Mouse (Mus musculus) intestine, postnatal 0 days (tissue): ENCODE results near the gene Gm8369. TPM values are rescaled to one million over a fixed set of nuclear protein-coding genes. Genes with fewer than 3 reads are reported as not detected.
"Not testable (repeated sequence)": the region's sequence is repeated elsewhere in the genome, so short reads cannot be mapped to it uniquely, and the experiment has no call there.

Source experiments
- ATAC-seq: fragments of 200-750 bp; cut with Nextera tagmentation; 2 replicates; pipeline ENCODE4 v1.8.0; 2017; ENCODE audit warnings: mild to moderate bottlenecking, moderate TSS enrichment, moderate library complexity
- H3K27ac ChIP-seq: fragments of 300-500 bp; sonication (generic); 2 replicates; pipeline ENCODE4 v1.5.1; 2014; ENCODE audit warnings: mild to moderate bottlenecking, low read depth, low read length, moderate library complexity
- H3K27me3 ChIP-seq: fragments of 300-500 bp; sonication (generic); replicated peaks from 2 replicates; pipeline ENCODE4 v1.6.1; 2014; ENCODE audit warnings: low read length, mixed read lengths; ENCODE audit not compliant: control insufficient read depth, insufficient read depth
- H3K36me3 ChIP-seq: fragments of 300-500 bp; sonication (generic); 2 replicates; pipeline ENCODE4 v1.6.1; 2014; ENCODE audit warnings: mild to moderate bottlenecking, moderate library complexity; ENCODE audit not compliant: control insufficient read depth, insufficient read depth
- H3K4me1 ChIP-seq: fragments of 300-500 bp; sonication (generic); replicated peaks from 2 replicates; pipeline ENCODE4 v1.6.1; 2014; ENCODE audit warnings: antibody characterized with exemption, low read length, mixed read lengths; ENCODE audit not compliant: control insufficient read depth, insufficient read depth
- H3K4me2 ChIP-seq: fragments of 300-500 bp; sonication (generic); replicated peaks from 2 replicates; pipeline ENCODE4 v1.6.1; 2014; ENCODE audit warnings: low read depth, mild to moderate bottlenecking, moderate library complexity
- H3K4me3 ChIP-seq: fragments of 300-500 bp; sonication (generic); 2 replicates; pipeline ENCODE4 v1.5.1; 2014; ENCODE audit warnings: low read depth, low read length
- H3K9ac ChIP-seq: fragments of 300-500 bp; sonication (generic); 2 replicates; pipeline ENCODE4 v1.6.1; 2014; ENCODE audit warnings: mild to moderate bottlenecking, low read depth, low read length
- H3K9me3 ChIP-seq: fragments of 300-500 bp; sonication (generic); 2 replicates; pipeline ENCODE4 v1.6.1; 2016; ENCODE audit warnings: mixed run types; ENCODE audit not compliant: control insufficient read depth
- CTCF ChIP-seq: sonication (generic); IDR thresholded peaks from 2 replicates; pipeline ENCODE4 v1.5.1; 2016; ENCODE audit warnings: low read depth, mild to moderate bottlenecking, control low read depth, antibody characterized with exemption, moderate library complexity
- WGBS: fragments of 180-500 bp; shearing (Covaris S2); extraction: QIAGEN DNeasy Blood & Tissue Kit; methylation state at CpG from one replicate; pipeline ENCODE4 v1.1.7; 2014; 5-methylcytosine and 5-hydroxymethylcytosine counted together
- polyA plus RNA-seq: library from polyadenylated mRNA; unstranded; fragments of >200 nt; fragmentation: Nextera tagmentation; extraction: Ambion mirVana; gene quantifications from 2 replicates; pipeline ENCODE4 v1.2.1, GENCODE M21; 2015

The Gm8369 gene
- polyA plus RNA-seq, 1 experiment from 2014 or later: 0.29 TPM

- H3K4me2 ChIP-seq: no peak overlapping the region
- WGBS: 84% methylated on average over 3 of the region's 3 CpGs
- H3K4me3 ChIP-seq: no peak overlapping the region
- H3K27ac ChIP-seq: no peak overlapping the region
- no peaks in the 10 kb centered on the region for H3K9me3 ChIP-seq
- ATAC-seq: no peak
- TF ChIP-seq CTCF: no peak
- H3K4me1 ChIP-seq: no peaks in the 10 kb centered on the region
- H3K27me3 ChIP-seq: no peaks in the 10 kb centered on the region
- no peak overlapping the region for H3K9ac ChIP-seq
- H3K36me3 ChIP-seq: no peaks in the 10 kb centered on the region
These were observed 34.4 kb downstream of the Gm8369 start for GRCm38 (mm10) chr19:11520146-11520545.

- no peaks in the 10 kb centered on the region for H3K4me1 ChIP-seq
These were observed 47.7 kb downstream of the Gm8369 start for GRCm38 (mm10) chr19:11533421-11533820.

GRCm38 (mm10) chr19:11533888-11534445 is 48.2 kb downstream of the Gm8369 start:
- H3K4me2 ChIP-seq: no peak overlapping the region
- H3K4me1 ChIP-seq: no peaks in the 10 kb centered on the region
- ATAC-seq: no peak
- H3K27me3 ChIP-seq: no peaks in the 10 kb centered on the region
- TF ChIP-seq CTCF: no peak
- WGBS: 43% methylated on average over 2 of the region's 2 CpGs
- H3K9ac ChIP-seq: no peak overlapping the region
- no peaks in the 10 kb centered on the region for H3K36me3 ChIP-seq
- H3K9me3 ChIP-seq: no peaks in the 10 kb centered on the region
- H3K4me3 ChIP-seq: no peak overlapping the region
- H3K27ac ChIP-seq: no peak overlapping the region

More at GRCm38 (mm10) chr19:11533421-11533820, 47.7 kb downstream of the Gm8369 start:
- Histone ChIP-seq H3K27ac (no peak overlapping the region), H3K4me3 (no peak overlapping the region), H3K4me2 (no peak overlapping the region), H3K36me3 (no peaks in the 10 kb centered on the region), H3K9me3 (no peaks in the 10 kb centered on the region), H3K27me3 (no peaks in the 10 kb centered on the region), H3K9ac (no peak overlapping the region)
- 100% methylated on average over 1 of the region's 1 CpGs for WGBS
- no peak for TF ChIP-seq CTCF
- ATAC-seq: no peak

- no peak for TF ChIP-seq CTCF
These were observed 50.9 kb downstream of the Gm8369 start, which contains the start of gene Ms4a4d for GRCm38 (mm10) chr19:11536593-11536992. Gene Ms4a4d, plus strand, starts transcription at chr19:11536801.

GRCm38 (mm10) chr19:11537336-11537735 is 51.6 kb downstream of the Gm8369 start:
- no peaks in the 10 kb centered on the region for H3K36me3 ChIP-seq
- TF ChIP-seq CTCF: no peak
- no peaks in the 10 kb centered on the region for H3K27me3 ChIP-seq
- ATAC-seq: no peak
- H3K4me2 ChIP-seq: no peak overlapping the region
- no peak overlapping the region for H3K27ac ChIP-seq
- 36% methylated on average over 2 of the region's 2 CpGs for WGBS
- no peak overlapping the region for H3K4me3 ChIP-seq
- no peaks in the 10 kb centered on the region for H3K9me3 ChIP-seq
- H3K4me1 ChIP-seq: no peaks in the 10 kb centered on the region
- H3K9ac ChIP-seq: no peak overlapping the region

More at GRCm38 (mm10) chr19:11536593-11536992, 50.9 kb downstream of the Gm8369 start, which contains the start of gene Ms4a4d:
- no peak for ATAC-seq
- H3K4me1 ChIP-seq: no peaks in the 10 kb centered on the region
- H3K4me3 ChIP-seq: no peak within 1 kb of the TSS
- H3K4me2 ChIP-seq: no peak within 1 kb of the TSS
- H3K27ac ChIP-seq: no peak within 1 kb of the TSS
- H3K36me3 ChIP-seq: no peaks in the 10 kb centered on the region
- no peaks in the 10 kb centered on the region for H3K27me3 ChIP-seq
- no peaks in the 10 kb centered on the region for H3K9me3 ChIP-seq
- H3K9ac ChIP-seq: no peak within 1 kb of the TSS
- WGBS: 13% methylated on average over 7 of the region's 7 CpGs

GRCm38 (mm10) chr19:11540166-11540821 is 54.6 kb downstream of the Gm8369 start:
- not testable (repeated sequence) for H3K4me2 ChIP-seq, H3K4me3 ChIP-seq, H3K27ac ChIP-seq, H3K36me3 ChIP-seq, H3K27me3 ChIP-seq, H3K9me3 ChIP-seq, ATAC-seq, H3K4me1 ChIP-seq, H3K9ac ChIP-seq
- WGBS: 76% methylated on average over 1 of the region's 1 CpGs

- not testable (repeated sequence) for H3K27ac ChIP-seq, H3K4me3 ChIP-seq, ATAC-seq, H3K36me3 ChIP-seq, H3K4me2 ChIP-seq, H3K4me1 ChIP-seq, H3K27me3 ChIP-seq, H3K9ac ChIP-seq, H3K9me3 ChIP-seq
- WGBS: 80% methylated on average over 2 of the region's 2 CpGs
These were observed 58.6 kb downstream of the Gm8369 start for GRCm38 (mm10) chr19:11544383-11544782.
